Comparison of ENCODE assay signal across 8 mouse cellular contexts in the genomic region with DNA sequence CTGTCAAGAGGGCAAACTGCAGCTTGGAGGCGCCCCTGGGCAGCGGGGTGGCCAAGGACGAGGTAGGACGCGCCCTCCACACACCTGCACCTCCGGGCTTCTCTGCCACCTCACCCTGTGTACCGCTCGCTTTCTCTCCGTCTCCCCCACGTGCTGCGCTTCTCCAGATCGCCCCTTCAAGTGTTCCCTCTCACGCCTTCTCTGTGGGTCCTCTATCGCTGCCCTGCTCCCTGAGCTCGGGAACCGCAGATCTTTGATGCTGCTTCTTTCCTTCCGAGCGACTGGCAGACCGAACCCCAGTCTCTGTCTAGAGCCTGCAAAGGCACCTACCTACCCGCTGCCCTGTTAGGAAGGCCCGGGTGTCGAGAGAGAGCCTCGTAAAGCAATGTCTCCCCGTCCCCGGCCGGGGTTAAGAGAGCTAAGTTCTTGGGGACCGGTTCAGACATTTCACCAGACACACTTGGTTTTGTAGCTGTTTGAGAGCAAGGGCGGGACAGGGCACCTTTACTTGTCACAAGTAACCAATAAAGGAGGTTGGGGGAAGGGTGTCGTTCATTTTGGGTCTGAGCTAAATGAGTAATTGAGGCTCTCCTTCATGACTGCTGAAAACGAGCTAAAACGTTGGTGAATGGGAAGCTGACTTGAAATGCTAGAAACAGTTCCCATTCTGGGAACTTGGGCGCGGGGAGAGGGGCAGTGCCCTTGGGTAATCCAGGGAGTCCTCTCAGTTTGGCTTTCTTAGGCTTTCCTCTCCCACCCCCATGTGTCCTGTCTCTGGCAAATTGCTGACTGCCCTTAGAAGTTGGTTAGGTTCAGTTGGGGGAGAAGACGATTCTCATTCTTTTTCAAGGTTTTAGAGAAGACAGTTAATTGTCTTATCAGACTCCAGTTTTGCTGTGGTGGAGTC.
DNase-seq lines count a peak whose midpoint lies in the region; ATAC-seq and TF ChIP-seq lines count a peak whose summit lies in the region.

No protein-coding gene starts in this region.

- no peak for TF ChIP-seq RAD21 in CH12.LX (IDR thresholded peaks at IDR 0.05; ENCODE audit: low read depth, low read length)

- H3K36me3 ChIP-seq in heart, embryonic 10.5 days: no peaks in the 10 kb centered on the region
- H3K36me3 ChIP-seq in CH12.LX (replicated peaks in 1 of 2; ENCODE audit: control insufficient read depth in 1 of 2, insufficient read depth in 1 of 2, low read length in 1 of 2): no peaks in the 10 kb centered on the region
- no peaks in the 10 kb centered on the region for H3K36me3 ChIP-seq in heart, embryonic 16.5 days (ENCODE audit: control insufficient read depth, insufficient read depth)
- H3K36me3 ChIP-seq in limb, embryonic 13.5 days: no peaks in the 10 kb centered on the region

- H3K4me2 ChIP-seq in CH12.LX (ENCODE audit: insufficient read depth, low read depth, poor library complexity, severe bottlenecking): peak overlapping the region; percentile 99
- H3K4me2 ChIP-seq in heart, embryonic 16.5 days (ENCODE audit: low read depth, low read length): peak overlapping the region; percentile 95
- peak overlapping the region; percentile 96 for H3K4me2 ChIP-seq in limb, embryonic 13.5 days (replicated peaks)

- no peaks in the 10 kb centered on the region for H3K9me3 ChIP-seq in heart, embryonic 10.5 days
- no peaks in the 10 kb centered on the region for H3K9me3 ChIP-seq in CH12.LX (replicated peaks; ENCODE audit: low read length)
- H3K9me3 ChIP-seq in heart, embryonic 16.5 days (replicated peaks; ENCODE audit: control insufficient read depth, low read length): no peaks in the 10 kb centered on the region
- no peaks in the 10 kb centered on the region for H3K9me3 ChIP-seq in limb, embryonic 13.5 days

- peak overlapping the region; percentile 72 for H3K4me3 ChIP-seq in heart, embryonic 10.5 days
- H3K4me3 ChIP-seq in CH12.LX (replicated peaks in 1 of 3; ENCODE audit: low read depth in 2 of 3, low read length in 2 of 3, poor library complexity in 1 of 3): peak overlapping the region; percentile 30 to 54 (median 44)
- H3K4me3 ChIP-seq in brown adipose tissue, adult 24 weeks (ENCODE audit: insufficient read depth, low read depth, low read length): peak overlapping the region; percentile 70
- H3K4me3 ChIP-seq in heart, embryonic 16.5 days (ENCODE audit: low read length): peak overlapping the region; percentile 69
- H3K4me3 ChIP-seq in limb, embryonic 13.5 days: peak overlapping the region; percentile 71

- peak; percentile 35 for ATAC-seq in heart, embryonic 16.5 days (replicated peaks; ENCODE audit: extremely low read depth, insufficient read depth, low FRiP score)
- peak; percentile 33 for ATAC-seq in limb, embryonic 13.5 days (ENCODE audit: low FRiP score, low read depth)

- dilution Hi-C loops in CH12.LX (cut with MboI; ENCODE audit: extremely low pct_ligation_motif_present, extremely low pct_unique_long_range_greater_than_20kb, low sequenced_read_pairs): no loop called here

- peak overlapping the region; percentile 3; the same call in 1 of the 2 replicates for H3K9ac ChIP-seq in CH12.LX (ENCODE audit: insufficient read depth, low read depth)
- peak overlapping the region; percentile 77 for H3K9ac ChIP-seq in heart, embryonic 16.5 days (ENCODE audit: low read length)
- peak overlapping the region; percentile 77 for H3K9ac ChIP-seq in limb, embryonic 13.5 days

- 3% methylated on average over 34 of the region's 34 CpGs for WGBS in heart, embryonic 10.5 days
- 4% methylated on average over 34 of the region's 34 CpGs for WGBS in heart, embryonic 16.5 days
- 2% methylated on average over 34 of the region's 34 CpGs for WGBS in limb, embryonic 13.5 days

- DNase-seq in heart, embryonic 10.5 days (ENCODE audit: low spot score): no peak
- no peak for DNase-seq in heart, postnatal 25 days (ENCODE audit: low spot score)
- no peak for DNase-seq in CH12.LX (ENCODE audit: extremely low read depth)
- DNase-seq in natural killer cell, adult 2 months (ENCODE audit: low spot score in 2 of 2): peak; percentile 56 to 60
- no peak for DNase-seq in ovary, postnatal 10 days (ENCODE audit: low spot score)

- intact Hi-C loops in heart, postnatal 25 days (cut with DNase I): loop anchor here (1.0 to 2.0 kb wide), 2 partner anchors 76 to 149 kb away; no protein-coding TSS in a partner anchor

- H3K79me2 ChIP-seq in CH12.LX (replicated peaks; ENCODE audit: control insufficient read depth, extremely low read depth, insufficient read depth, poor library complexity, severe bottlenecking): no peaks in the 10 kb centered on the region

- no peak for TF ChIP-seq CTCF in CH12.LX (conservative IDR thresholded peaks at IDR 0.05 in 1 of 2, IDR thresholded peaks at IDR 0.05 in 1 of 2; ENCODE audit: low read depth in 2 of 2, low read length in 2 of 2)

- peaks cover 29% of the 10 kb centered on the region for H3K4me1 ChIP-seq in heart, embryonic 10.5 days
- peaks cover 18 to 31% of the 10 kb centered on the region in 2 experiments for H3K4me1 ChIP-seq in CH12.LX (ENCODE audit: control insufficient read depth in 1 of 2, insufficient read depth in 2 of 2)
- peaks cover 8% of the 10 kb centered on the region for H3K4me1 ChIP-seq in brown adipose tissue, adult 24 weeks (ENCODE audit: control insufficient read depth, insufficient read depth, insufficient read length, low read length)
- peaks cover 21% of the 10 kb centered on the region for H3K4me1 ChIP-seq in heart, embryonic 16.5 days (ENCODE audit: control insufficient read depth, insufficient read depth, low read length)
- peaks cover 52% of the 10 kb centered on the region for H3K4me1 ChIP-seq in limb, embryonic 13.5 days

- H3K27me3 ChIP-seq in heart, embryonic 10.5 days (ENCODE audit: insufficient read depth, poor library complexity, severe bottlenecking): peaks cover 21% of the 10 kb centered on the region
- peaks cover 26% of the 10 kb centered on the region for H3K27me3 ChIP-seq in CH12.LX (replicated peaks)
- H3K27me3 ChIP-seq in heart, embryonic 16.5 days (ENCODE audit: control insufficient read depth, insufficient read depth, low read length): no peaks in the 10 kb centered on the region
- H3K27me3 ChIP-seq in limb, embryonic 13.5 days: peaks cover 5% of the 10 kb centered on the region; the same call in 1 of the 2 replicates

- peak overlapping the region; percentile 75 for H3K27ac ChIP-seq in heart, embryonic 10.5 days
- no peak overlapping the region for H3K27ac ChIP-seq in CH12.LX (ENCODE audit: insufficient read depth, low read depth)
- peak overlapping the region; percentile 38 for H3K27ac ChIP-seq in brown adipose tissue, adult 24 weeks (replicated peaks; ENCODE audit: low read depth, low read length)
- no peak overlapping the region for H3K27ac ChIP-seq in heart, embryonic 16.5 days (ENCODE audit: low read length)
- H3K27ac ChIP-seq in limb, embryonic 13.5 days: peak overlapping the region; percentile 56; the same call in 1 of the 2 replicates

- no peak for TF ChIP-seq EP300 in CH12.LX (IDR thresholded peaks at IDR 0.05; ENCODE audit: low read length)

- in situ Hi-C loops in CH12.LX (cut with MboI; ENCODE audit: low pct_ligation_motif_present, low pct_unique_long_range_greater_than_20kb, low sequenced_read_pairs): loop anchor here (10.0 kb wide), 1 partner anchor 142 kb away; no protein-coding TSS in a partner anchor

- TF ChIP-seq POLR2A in CH12.LX (IDR thresholded peaks at IDR 0.05; ENCODE audit: low read depth, low read length): no peak

TF ChIP-seq in CH12.LX, 34 proteins besides CTCF, POLR2A, EP300 and RAD21:
- TF ChIP-seq ZMIZ1 (IDR thresholded peaks at IDR 0.05; ENCODE audit: low read depth, low read length) (no peak), CHD1 (IDR thresholded peaks at IDR 0.05; ENCODE audit: low read depth, low read length) (no peak), HCFC1 (IDR thresholded peaks at IDR 0.05; ENCODE audit: low read depth, low read length) (no peak), ZNF384 (IDR thresholded peaks at IDR 0.05; ENCODE audit: low read depth, low read length) (no peak), BHLHE40 (IDR thresholded peaks at IDR 0.05; ENCODE audit: low read depth, low read length) (no peak), GABPA (IDR thresholded peaks at IDR 0.05; ENCODE audit: insufficient replicate concordance, low read depth, low read length) (no peak), CHD2 (IDR thresholded peaks at IDR 0.05; ENCODE audit: low read length) (no peak), MAFK (IDR thresholded peaks at IDR 0.05; ENCODE audit: insufficient replicate concordance, low read length) (no peak), NRF1 (IDR thresholded peaks at IDR 0.05; ENCODE audit: low read depth, low read length) (no peak), RCOR1 (conservative IDR thresholded peaks at IDR 0.05; ENCODE audit: low read depth, low read length) (no peak), USF2 (conservative IDR thresholded peaks at IDR 0.05; ENCODE audit: low read depth, low read length) (no peak), SMC3 (IDR thresholded peaks at IDR 0.05; ENCODE audit: low read depth, low read length) (no peak)

Comparison
In these comparisons a context has a peak if more than half of its experiments do, and no peak if none do; other contexts are left out.
1. H3K27ac ChIP-seq: peak in heart, embryonic 10.5 days (single experiment), brown adipose tissue, adult 24 weeks (single experiment) and limb, embryonic 13.5 days (single experiment); none in CH12.LX (single experiment) and heart, embryonic 16.5 days (single experiment).
2. DNase-seq: peak in natural killer cell, adult 2 months (2 of 2); none in heart, embryonic 10.5 days (single experiment), heart, postnatal 25 days (single experiment), CH12.LX (single experiment) and ovary, postnatal 10 days (single experiment).
3. H3K9ac ChIP-seq: peak in every context shown above with its lines; median percentile 77 in heart, embryonic 16.5 days; 77 in limb, embryonic 13.5 days; 3 in CH12.LX.
4. Peak in every context shown above with its lines, with median percentiles within 50 percentile points of each other: H3K4me3 ChIP-seq and H3K4me2 ChIP-seq.